Mouse (Mus musculus): ENCODE data around the gene Elmo1. TPM values are rescaled to one million over a fixed set of nuclear protein-coding genes. Genes with fewer than 3 reads are reported as not detected.

The Elmo1 gene
- polyA plus RNA-seq, 1 experiment, result not detected

- TF ChIP-seq GATA1 (IDR thresholded peaks at IDR 0.05; ENCODE audit: low read length), result no peak
Measured at GRCm38 (mm10) chr13:20227923-20228705, 137.7 kb downstream of the Elmo1 start.

GRCm38 (mm10) chr13:20231837-20232728 lies 141.7 kb downstream of the Elmo1 start:
- no peak for TF ChIP-seq GATA1 (IDR thresholded peaks at IDR 0.05; ENCODE audit: low read length)

- TF ChIP-seq GATA1 (IDR thresholded peaks at IDR 0.05; ENCODE audit: low read length), result no peak
Measured at GRCm38 (mm10) chr13:20233707-20234106, 143.3 kb downstream of the Elmo1 start.

GRCm38 (mm10) chr13:20237615-20238014 lies 147.2 kb downstream of the Elmo1 start:
- no peak for TF ChIP-seq GATA1 (IDR thresholded peaks at IDR 0.05; ENCODE audit: low read length)

GRCm38 (mm10) chr13:20238146-20238545 lies 147.8 kb downstream of the Elmo1 start:
- no peak for TF ChIP-seq GATA1 (IDR thresholded peaks at IDR 0.05; ENCODE audit: low read length)

- no peak for TF ChIP-seq GATA1 (IDR thresholded peaks at IDR 0.05; ENCODE audit: low read length)
Measured at GRCm38 (mm10) chr13:20238743-20239142, 148.3 kb downstream of the Elmo1 start.

- TF ChIP-seq GATA1 (IDR thresholded peaks at IDR 0.05; ENCODE audit: low read length), result no peak
Measured at GRCm38 (mm10) chr13:20250069-20250668, 159.8 kb downstream of the Elmo1 start.

GRCm38 (mm10) chr13:20254911-20255310 lies 164.5 kb downstream of the Elmo1 start:
- TF ChIP-seq GATA1 (IDR thresholded peaks at IDR 0.05; ENCODE audit: low read length), result no peak

GRCm38 (mm10) chr13:20255380-20255779 lies 165.0 kb downstream of the Elmo1 start:
- no peak for TF ChIP-seq GATA1 (IDR thresholded peaks at IDR 0.05; ENCODE audit: low read length)

- TF ChIP-seq GATA1 (IDR thresholded peaks at IDR 0.05; ENCODE audit: low read length), result no peak
Measured at GRCm38 (mm10) chr13:20256613-20257012, 166.2 kb downstream of the Elmo1 start.

GRCm38 (mm10) chr13:20257562-20258525 lies 167.4 kb downstream of the Elmo1 start:
- no peak for TF ChIP-seq GATA1 (IDR thresholded peaks at IDR 0.05; ENCODE audit: low read length)

GRCm38 (mm10) chr13:20263173-20263572 lies 172.8 kb downstream of the Elmo1 start:
- no peak for TF ChIP-seq GATA1 (IDR thresholded peaks at IDR 0.05; ENCODE audit: low read length)

GRCm38 (mm10) chr13:20270148-20270547 lies 179.8 kb downstream of the Elmo1 start:
- TF ChIP-seq GATA1 (IDR thresholded peaks at IDR 0.05; ENCODE audit: low read length), result no peak

- TF ChIP-seq GATA1 (IDR thresholded peaks at IDR 0.05; ENCODE audit: low read length), result no peak
Measured at GRCm38 (mm10) chr13:20271799-20272198, 181.4 kb downstream of the Elmo1 start.

GRCm38 (mm10) chr13:20272562-20272961 lies 182.2 kb downstream of the Elmo1 start:
- no peak for TF ChIP-seq GATA1 (IDR thresholded peaks at IDR 0.05; ENCODE audit: low read length)
